Mouse (Mus musculus): ENCODE data around the gene Dhx8. TPM values are rescaled to one million over a fixed set of nuclear protein-coding genes. Genes with fewer than 3 reads are reported as not detected.
A peak's percentile ranks its signal among the peaks of the same experiment; 100 is the strongest.

Gene Dhx8
- polyA plus RNA-seq (2012; rRNA removed), result 23.0 TPM in 2 replicates

DNA sequence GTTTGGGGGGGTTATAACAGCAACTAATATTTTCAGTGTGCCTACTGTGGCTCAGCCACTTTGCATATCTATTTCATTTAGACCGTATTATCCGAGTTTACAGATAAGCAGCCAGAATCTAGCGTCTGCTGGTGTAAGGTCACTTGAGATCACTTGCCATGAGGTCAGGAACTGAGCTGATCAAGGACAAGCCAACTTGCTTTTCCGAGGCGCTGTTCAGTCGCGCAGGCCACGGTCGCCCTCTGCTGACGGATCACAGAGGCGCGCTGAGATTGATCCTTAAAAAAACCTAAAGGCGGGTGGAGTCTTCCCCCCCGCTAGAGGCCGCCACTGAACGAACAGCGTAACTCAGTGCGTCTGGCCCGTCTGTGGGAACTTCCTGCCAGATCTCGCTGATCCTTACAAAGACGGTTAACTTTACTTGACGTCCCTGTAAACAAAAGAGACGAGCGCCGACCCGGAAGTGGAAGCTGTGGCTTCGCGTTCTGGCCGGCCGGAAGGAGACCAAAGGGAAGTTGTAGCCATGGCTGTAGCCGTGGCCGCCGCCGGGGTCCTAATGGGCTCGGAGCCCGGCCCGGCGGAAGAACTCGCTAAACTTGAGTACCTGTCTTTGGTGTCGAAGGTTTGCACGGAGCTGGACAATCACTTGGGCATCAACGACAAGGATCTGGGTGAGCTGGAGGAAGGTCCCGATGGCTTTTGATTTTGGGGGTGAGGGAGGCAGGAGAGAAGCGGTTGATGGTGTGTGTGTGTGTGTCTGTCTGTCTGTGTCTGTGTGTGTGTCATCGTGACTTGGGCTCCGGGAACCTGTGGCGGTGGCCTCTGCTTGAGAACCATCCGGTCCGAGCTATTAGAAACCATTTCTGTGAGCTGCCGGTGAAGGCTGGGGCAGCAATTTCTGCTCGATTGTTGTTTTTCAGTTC is at the start of gene Dhx8:
Dhx8 (plus strand) TSS at position 402 of the 923 bp plus-strand sequence.
- Histone ChIP-seq H3K4me1 (ENCODE audit: control insufficient read depth, insufficient read depth, low read length) (no peaks in the 10 kb centered on the region; the same call in 1 of the 2 replicates), H3K27ac (ENCODE audit: insufficient read depth, low read length) (no peak within 1 kb of the TSS), H3K4me3 (ENCODE audit: insufficient read depth, low read length) (peak within 1 kb of the TSS; percentile 87)
- TF ChIP-seq CTCF (IDR thresholded peaks at IDR 0.05; ENCODE audit: extremely low read depth, insufficient read depth, low read length) (peak; percentile 96), POLR2A (IDR thresholded peaks at IDR 0.05; ENCODE audit: extremely low read depth, insufficient read depth, low read length) (0 out of 2 replicates have a peak, but pooled peaks have one; percentile 33)

DNA sequence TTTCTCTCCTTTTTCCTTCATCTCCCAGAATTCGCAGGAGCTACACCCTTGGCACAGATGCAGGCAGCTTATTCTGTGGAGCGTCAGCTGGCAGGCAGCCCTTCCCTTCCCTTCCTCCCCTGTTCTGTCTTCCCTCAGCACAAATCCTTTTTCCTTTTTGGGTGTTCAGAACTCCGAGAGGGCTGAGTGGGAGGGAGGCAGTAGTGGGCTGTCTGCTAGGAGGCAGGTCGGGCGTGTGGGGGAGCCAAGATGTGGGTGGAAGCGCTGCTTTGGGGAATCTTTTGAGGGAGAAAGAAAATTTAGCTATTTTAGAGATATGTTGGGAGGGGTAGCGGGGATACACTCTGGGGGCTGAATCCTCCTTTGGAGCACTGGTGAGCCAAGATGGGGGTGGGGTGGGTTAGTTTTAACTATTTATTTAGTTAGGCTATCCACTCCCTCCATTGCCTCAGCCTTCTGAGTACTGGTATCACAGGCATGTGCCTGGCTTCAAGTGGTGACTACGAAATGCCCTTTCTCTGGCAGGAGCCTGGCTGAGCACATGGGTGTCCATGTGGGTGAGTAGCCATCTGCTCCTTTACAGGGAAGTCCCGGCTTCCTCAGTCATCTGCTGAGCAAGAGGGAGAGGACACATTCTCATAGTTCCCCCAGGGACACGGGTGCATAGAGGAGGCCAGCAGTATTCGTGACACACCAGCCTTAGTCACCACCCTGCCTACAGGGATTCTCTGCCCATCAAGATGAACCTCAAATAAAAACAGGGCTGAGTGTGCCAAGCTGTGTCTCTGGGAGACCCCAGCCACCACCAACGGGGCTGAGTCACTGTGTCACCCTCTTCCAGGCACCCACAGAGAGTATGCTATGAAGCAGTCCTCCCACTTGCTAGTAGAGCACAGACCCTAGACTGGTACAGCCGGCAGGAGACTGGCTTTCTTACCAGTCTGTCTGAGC is 45.1 kb upstream of the Dhx8 start:
- no peak overlapping the region for H3K4me3 ChIP-seq (ENCODE audit: insufficient read depth, low read length)
- peaks cover 6% of the 10 kb centered on the region; the same call in 1 of the 2 replicates for H3K4me1 ChIP-seq (ENCODE audit: control insufficient read depth, insufficient read depth, low read length)
- no peak for TF ChIP-seq CTCF (IDR thresholded peaks at IDR 0.05; ENCODE audit: extremely low read depth, insufficient read depth, low read length)
- TF ChIP-seq POLR2A (IDR thresholded peaks at IDR 0.05; ENCODE audit: extremely low read depth, insufficient read depth, low read length), result peak; percentile 24; the same call in 1 of the 2 replicates
- H3K27ac ChIP-seq (ENCODE audit: insufficient read depth, low read length), result peak overlapping the region; percentile 4

DNA sequence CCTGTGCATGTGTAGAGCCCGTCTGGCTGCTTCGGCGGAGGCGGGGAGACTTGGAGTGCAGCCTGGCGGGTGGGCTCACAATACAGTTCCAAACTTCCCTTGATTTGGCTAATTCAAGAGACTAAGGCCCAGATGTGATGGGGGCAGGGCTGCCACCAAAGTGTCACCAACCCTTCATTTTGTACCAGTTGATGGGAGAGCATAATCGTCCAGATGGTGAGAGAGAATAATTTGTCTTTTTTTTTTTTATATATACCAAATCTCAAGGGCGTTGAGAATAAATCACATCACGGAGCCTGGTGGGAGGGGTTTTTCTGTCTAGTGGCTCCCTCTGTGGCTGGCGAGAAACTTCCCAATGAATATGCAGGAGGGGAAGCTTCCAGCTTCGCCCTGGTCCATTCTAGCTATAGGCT is 43.0 kb upstream of the Dhx8 start:
- peaks cover 4% of the 10 kb centered on the region; the same call in 1 of the 2 replicates for H3K4me1 ChIP-seq (ENCODE audit: control insufficient read depth, insufficient read depth, low read length)
- no peak overlapping the region for H3K4me3 ChIP-seq (ENCODE audit: insufficient read depth, low read length)
- TF ChIP-seq POLR2A (IDR thresholded peaks at IDR 0.05; ENCODE audit: extremely low read depth, insufficient read depth, low read length) (no peak), CTCF (IDR thresholded peaks at IDR 0.05; ENCODE audit: extremely low read depth, insufficient read depth, low read length) (no peak)
- H3K27ac ChIP-seq (ENCODE audit: insufficient read depth, low read length), result no peak overlapping the region

DNA sequence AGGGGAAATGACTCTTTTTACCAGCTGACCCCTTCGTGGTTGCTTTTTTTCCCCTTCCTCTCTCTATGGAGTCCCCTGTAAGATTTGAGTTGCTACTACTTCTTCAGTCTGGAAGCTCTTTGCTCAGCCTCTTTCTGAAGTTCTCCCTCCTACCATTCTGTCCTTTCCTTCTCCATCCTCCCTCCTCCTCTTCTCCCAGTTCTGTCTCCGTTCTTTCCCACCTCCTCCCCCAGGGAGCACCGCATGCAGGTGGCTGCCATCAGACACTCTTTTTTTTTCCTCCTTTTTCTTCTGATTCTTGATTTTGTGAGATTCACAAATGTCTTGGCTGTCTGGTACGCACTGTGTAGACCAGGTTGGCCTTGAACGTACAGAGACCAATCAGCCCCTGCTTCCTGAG is 42.4 kb upstream of the Dhx8 start:
- Histone ChIP-seq H3K4me3 (ENCODE audit: insufficient read depth, low read length) (no peak overlapping the region), H3K4me1 (ENCODE audit: control insufficient read depth, insufficient read depth, low read length) (peaks cover 4% of the 10 kb centered on the region; the same call in 1 of the 2 replicates), H3K27ac (ENCODE audit: insufficient read depth, low read length) (no peak overlapping the region)
- TF ChIP-seq POLR2A (IDR thresholded peaks at IDR 0.05; ENCODE audit: extremely low read depth, insufficient read depth, low read length) (no peak), CTCF (IDR thresholded peaks at IDR 0.05; ENCODE audit: extremely low read depth, insufficient read depth, low read length) (no peak)

DNA sequence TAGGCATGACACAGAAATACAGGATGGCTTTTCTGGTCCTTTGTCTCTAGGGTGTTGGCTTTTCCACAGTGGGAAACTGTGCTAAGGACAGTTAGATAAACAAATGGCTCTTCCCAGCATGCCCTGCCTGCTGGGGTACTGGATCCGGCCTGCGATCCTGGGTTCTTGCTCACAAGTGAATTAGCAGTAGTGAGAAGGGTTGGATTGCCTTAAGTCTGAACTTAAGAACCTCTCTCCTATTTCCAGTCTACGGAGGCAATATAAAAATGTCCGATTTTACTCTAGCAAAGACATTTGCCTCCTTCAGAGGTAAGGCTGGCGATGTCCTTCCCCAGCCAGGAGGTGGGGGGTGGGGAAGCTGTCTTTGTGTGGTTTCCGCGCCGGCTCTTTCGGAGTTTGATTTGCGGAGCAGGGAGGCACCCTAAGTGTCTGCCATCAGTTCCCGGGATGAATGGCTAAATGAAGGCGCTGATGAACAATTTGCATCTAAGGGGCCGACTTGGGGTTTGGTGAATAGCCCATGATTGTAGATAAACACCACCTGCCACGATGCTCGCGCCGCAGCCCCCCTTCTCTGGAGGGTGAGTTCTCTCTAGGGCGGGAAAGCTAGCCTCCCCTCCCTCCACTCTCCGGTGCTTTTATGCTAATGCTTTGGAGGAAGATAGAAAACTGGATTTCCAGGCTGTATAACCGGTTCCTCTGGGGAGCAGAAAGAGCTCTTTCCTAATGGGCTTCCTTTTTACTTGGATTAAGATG is 36.6 kb upstream of the Dhx8 start:
- no peak overlapping the region for H3K4me3 ChIP-seq (ENCODE audit: insufficient read depth, low read length)
- TF ChIP-seq POLR2A (IDR thresholded peaks at IDR 0.05; ENCODE audit: extremely low read depth, insufficient read depth, low read length), result no peak
- no peak for TF ChIP-seq CTCF (IDR thresholded peaks at IDR 0.05; ENCODE audit: extremely low read depth, insufficient read depth, low read length)
- H3K4me1 ChIP-seq (ENCODE audit: control insufficient read depth, insufficient read depth, low read length), result peaks cover 1% of the 10 kb centered on the region; the same call in 1 of the 2 replicates
- H3K27ac ChIP-seq (ENCODE audit: insufficient read depth, low read length), result no peak overlapping the region

DNA sequence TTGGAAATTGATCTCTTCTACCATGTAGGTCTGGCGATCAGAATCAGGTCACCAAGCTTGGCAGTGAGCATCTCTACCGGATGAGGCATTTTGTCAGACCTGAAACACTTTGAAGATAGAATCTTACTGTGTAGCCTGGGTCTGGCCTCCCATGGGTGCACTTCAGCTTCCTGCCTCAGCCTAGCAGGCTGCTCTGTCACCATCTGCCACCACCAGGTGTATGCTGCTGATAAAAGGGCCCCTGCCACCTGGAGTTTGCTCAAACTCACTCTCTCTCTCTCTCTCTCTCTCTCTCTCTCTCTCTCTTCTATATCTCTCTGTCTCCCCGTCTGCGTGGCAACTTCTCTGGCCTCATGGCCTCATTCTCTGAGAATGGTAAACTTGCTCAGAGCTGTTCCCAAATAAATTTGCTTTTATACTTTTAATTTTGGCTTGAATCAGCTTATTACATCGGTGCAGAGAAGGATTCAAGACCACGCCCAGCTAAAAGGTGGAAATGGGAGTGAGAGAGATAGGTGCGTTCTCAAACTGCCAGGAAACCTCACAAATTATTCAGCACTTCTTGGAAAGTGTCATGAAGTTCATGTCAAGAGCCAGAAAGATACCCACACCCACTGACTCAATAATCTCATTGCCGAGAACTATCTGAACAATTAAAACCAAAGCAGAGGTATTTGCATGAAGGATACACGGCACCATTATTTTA is 35.4 kb upstream of the Dhx8 start:
- Histone ChIP-seq H3K4me1 (ENCODE audit: control insufficient read depth, insufficient read depth, low read length) (peaks cover 1% of the 10 kb centered on the region; the same call in 1 of the 2 replicates), H3K27ac (ENCODE audit: insufficient read depth, low read length) (no peak overlapping the region), H3K4me3 (ENCODE audit: insufficient read depth, low read length) (no peak overlapping the region)
- TF ChIP-seq CTCF (IDR thresholded peaks at IDR 0.05; ENCODE audit: extremely low read depth, insufficient read depth, low read length) (no peak), POLR2A (IDR thresholded peaks at IDR 0.05; ENCODE audit: extremely low read depth, insufficient read depth, low read length) (no peak)

DNA sequence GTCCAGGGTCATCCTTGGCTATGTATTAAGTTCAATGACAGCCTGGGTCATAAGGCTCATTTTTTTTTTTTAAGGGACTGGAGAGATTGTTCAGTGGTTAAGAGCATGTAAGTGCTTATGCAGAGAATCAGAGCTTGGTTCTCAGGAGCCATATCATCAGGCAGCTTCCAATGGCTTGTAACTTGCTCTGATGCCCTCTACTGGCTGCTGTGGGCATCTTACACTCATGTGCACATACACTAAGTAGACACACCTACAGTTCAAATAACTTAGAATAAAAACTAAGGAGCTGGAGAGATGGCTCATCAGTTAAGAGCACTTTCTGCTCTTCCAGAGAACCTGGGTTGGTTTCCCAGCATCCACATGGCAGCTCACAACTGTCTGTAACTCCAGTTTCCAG is 34.6 kb upstream of the Dhx8 start:
- Histone ChIP-seq H3K4me1 (ENCODE audit: control insufficient read depth, insufficient read depth, low read length) (peaks cover 1% of the 10 kb centered on the region; the same call in 1 of the 2 replicates), H3K4me3 (ENCODE audit: insufficient read depth, low read length) (no peak overlapping the region), H3K27ac (ENCODE audit: insufficient read depth, low read length) (no peak overlapping the region)
- TF ChIP-seq POLR2A (IDR thresholded peaks at IDR 0.05; ENCODE audit: extremely low read depth, insufficient read depth, low read length) (no peak), CTCF (IDR thresholded peaks at IDR 0.05; ENCODE audit: extremely low read depth, insufficient read depth, low read length) (no peak)

DNA sequence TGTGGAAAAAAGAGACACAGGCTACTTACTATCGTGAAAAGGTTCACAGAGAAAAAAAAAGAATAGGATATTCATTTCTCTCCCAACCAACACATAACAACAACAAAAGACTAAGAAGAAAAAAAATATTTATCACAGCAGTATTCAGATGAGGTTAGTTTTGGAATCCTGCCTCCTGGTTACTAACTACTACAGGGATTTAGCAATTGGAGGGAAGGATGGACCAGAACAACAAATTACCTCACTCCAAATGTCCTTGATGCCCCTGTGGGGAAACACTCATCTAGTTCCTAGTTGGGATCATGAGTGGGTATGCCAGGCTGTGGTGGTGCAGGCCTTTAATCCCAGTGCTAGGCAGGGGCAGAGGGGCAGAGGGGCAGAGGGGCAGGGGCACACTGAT is 33.2 kb upstream of the Dhx8 start:
- no peak overlapping the region for H3K4me3 ChIP-seq (ENCODE audit: insufficient read depth, low read length)
- peaks cover 1% of the 10 kb centered on the region; the same call in 1 of the 2 replicates for H3K4me1 ChIP-seq (ENCODE audit: control insufficient read depth, insufficient read depth, low read length)
- TF ChIP-seq CTCF (IDR thresholded peaks at IDR 0.05; ENCODE audit: extremely low read depth, insufficient read depth, low read length) (no peak), POLR2A (IDR thresholded peaks at IDR 0.05; ENCODE audit: extremely low read depth, insufficient read depth, low read length) (no peak)
- H3K27ac ChIP-seq (ENCODE audit: insufficient read depth, low read length), result no peak overlapping the region

All from cortical plate, adult 2 months (tissue).